Mouse (Mus musculus): ENCODE data around the gene Clpx. TPM values are rescaled to one million over a fixed set of nuclear protein-coding genes. Genes with fewer than 3 reads are reported as not detected.

Gene Clpx
- total RNA-seq, 1 experiment = 24.1 TPM

- Histone ChIP-seq H3K9me3 (ENCODE audit: control insufficient read depth, insufficient read depth, low read depth, low read length) (no peaks in the 10 kb centered on the region), H3K9ac (ENCODE audit: insufficient read depth, low read depth, low read length, poor library complexity, severe bottlenecking) (peak within 1 kb of the TSS; percentile 89), H3K4me3 (ENCODE audit: insufficient read depth in 1 of 2, low read depth in 1 of 2, low read length in 2 of 2, poor library complexity in 1 of 2, severe bottlenecking in 1 of 2) (peak within 1 kb of the TSS; percentile 92 to 94), H3K27ac (ENCODE audit: insufficient read depth, low read depth, low read length, poor library complexity, severe bottlenecking) (peak within 1 kb of the TSS; percentile 85), H3K36me3 (ENCODE audit: control insufficient read depth, insufficient read depth, low read length, poor library complexity, severe bottlenecking) (no peaks in the 10 kb centered on the region), H3K4me1 (ENCODE audit: control insufficient read depth in 2 of 2, insufficient read depth in 2 of 2, low read length in 2 of 2, poor library complexity in 1 of 2) (peaks cover 2 to 4% of the 10 kb centered on the region in 2 experiments; a peak in 1 of 4 replicates)
- peak; percentile 95 for DNase-seq (ENCODE audit: low read depth, low spot score)
- TF ChIP-seq HCFC1 (IDR thresholded peaks at IDR 0.05; ENCODE audit: borderline replicate concordance, insufficient read depth, low read length) = peak; percentile 80
- peak; percentile 25; the same call in 1 of the 2 replicates for TF ChIP-seq ZC3H11A (IDR thresholded peaks at IDR 0.05; ENCODE audit: borderline replicate concordance, low read depth, low read length)
- TF ChIP-seq MAFK (IDR thresholded peaks at IDR 0.05; ENCODE audit: insufficient read depth, low read depth, low read length) = no peak
- TF ChIP-seq ZNF384 (IDR thresholded peaks at IDR 0.05; ENCODE audit: low read depth, low read length) = no peak
- TF ChIP-seq CHD2 (IDR thresholded peaks at IDR 0.05; ENCODE audit: low read depth, low read length) = no peak
- in situ Hi-C loops (cut with MboI; ENCODE audit: low sequenced_read_pairs in 2 of 2, unreplicated experiment in 2 of 2) = no loop called here
Measured at GRCm38 (mm10) chr9:65345854-65346475, 51.9 kb downstream of the Clpx start, which contains the start of gene Pdcd7. TSS of gene Pdcd7 (plus strand) at chr9:65346104.

- in situ Hi-C loops (cut with MboI; ENCODE audit: low sequenced_read_pairs in 2 of 2, unreplicated experiment in 2 of 2) = no loop called here
Measured at GRCm38 (mm10) chr9:65346476-65347111, 52.5 kb downstream of the Clpx start.

GRCm38 (mm10) chr9:65347112-65347850 lies 53.2 kb downstream of the Clpx start:
- H3K27ac ChIP-seq (ENCODE audit: insufficient read depth, low read depth, low read length, poor library complexity, severe bottlenecking) = no peak overlapping the region
- H3K36me3 ChIP-seq (ENCODE audit: control insufficient read depth, insufficient read depth, low read length, poor library complexity, severe bottlenecking) = no peaks in the 10 kb centered on the region
- peaks cover 2 to 4% of the 10 kb centered on the region in 2 experiments; a peak in 1 of 4 replicates for H3K4me1 ChIP-seq (ENCODE audit: control insufficient read depth in 2 of 2, insufficient read depth in 2 of 2, low read length in 2 of 2, poor library complexity in 1 of 2)
- peak overlapping the region; percentile 92 to 94 for H3K4me3 ChIP-seq (ENCODE audit: insufficient read depth in 1 of 2, low read depth in 1 of 2, low read length in 2 of 2, poor library complexity in 1 of 2, severe bottlenecking in 1 of 2)
- in situ Hi-C loops (cut with MboI; ENCODE audit: low sequenced_read_pairs in 2 of 2, unreplicated experiment in 2 of 2) = no loop called here
- H3K9ac ChIP-seq (ENCODE audit: insufficient read depth, low read depth, low read length, poor library complexity, severe bottlenecking) = peak overlapping the region; percentile 89
- TF ChIP-seq ZNF384 (IDR thresholded peaks at IDR 0.05; ENCODE audit: low read depth, low read length) (no peak), CHD2 (IDR thresholded peaks at IDR 0.05; ENCODE audit: low read depth, low read length) (no peak), MAFK (IDR thresholded peaks at IDR 0.05; ENCODE audit: insufficient read depth, low read depth, low read length) (no peak), HCFC1 (IDR thresholded peaks at IDR 0.05; ENCODE audit: borderline replicate concordance, insufficient read depth, low read length) (no peak), ZC3H11A (IDR thresholded peaks at IDR 0.05; ENCODE audit: borderline replicate concordance, low read depth, low read length) (no peak)
- no peak for DNase-seq (ENCODE audit: low read depth, low spot score)
- no peaks in the 10 kb centered on the region for H3K9me3 ChIP-seq (ENCODE audit: control insufficient read depth, insufficient read depth, low read depth, low read length)

More at GRCm38 (mm10) chr9:65346476-65347111, 52.5 kb downstream of the Clpx start:
- Histone ChIP-seq H3K4me1 (ENCODE audit: control insufficient read depth in 2 of 2, insufficient read depth in 2 of 2, low read length in 2 of 2, poor library complexity in 1 of 2) (peaks cover 2 to 4% of the 10 kb centered on the region in 2 experiments; a peak in 1 of 4 replicates), H3K36me3 (ENCODE audit: control insufficient read depth, insufficient read depth, low read length, poor library complexity, severe bottlenecking) (no peaks in the 10 kb centered on the region), H3K27ac (ENCODE audit: insufficient read depth, low read depth, low read length, poor library complexity, severe bottlenecking) (peak overlapping the region; percentile 80), H3K9ac (ENCODE audit: insufficient read depth, low read depth, low read length, poor library complexity, severe bottlenecking) (peak overlapping the region; percentile 89), H3K9me3 (ENCODE audit: control insufficient read depth, insufficient read depth, low read depth, low read length) (no peaks in the 10 kb centered on the region), H3K4me3 (ENCODE audit: insufficient read depth in 1 of 2, low read depth in 1 of 2, low read length in 2 of 2, poor library complexity in 1 of 2, severe bottlenecking in 1 of 2) (peak overlapping the region; percentile 92 to 94)
- no peak for DNase-seq (ENCODE audit: low read depth, low spot score)
- no peak for TF ChIP-seq ZNF384 (IDR thresholded peaks at IDR 0.05; ENCODE audit: low read depth, low read length)

- Histone ChIP-seq H3K27ac (ENCODE audit: insufficient read depth, low read depth, low read length, poor library complexity, severe bottlenecking) (no peak overlapping the region), H3K4me3 (ENCODE audit: insufficient read depth in 1 of 2, low read depth in 1 of 2, low read length in 2 of 2, poor library complexity in 1 of 2, severe bottlenecking in 1 of 2) (no peak overlapping the region), H3K4me1 (ENCODE audit: control insufficient read depth in 2 of 2, insufficient read depth in 2 of 2, low read length in 2 of 2, poor library complexity in 1 of 2) (peaks cover 0 to 2% of the 10 kb centered on the region in 2 experiments; a peak in 1 of 4 replicates), H3K36me3 (ENCODE audit: control insufficient read depth, insufficient read depth, low read length, poor library complexity, severe bottlenecking) (peaks cover 9% of the 10 kb centered on the region; the same call in 1 of the 2 replicates), H3K9ac (ENCODE audit: insufficient read depth, low read depth, low read length, poor library complexity, severe bottlenecking) (no peak overlapping the region), H3K9me3 (ENCODE audit: control insufficient read depth, insufficient read depth, low read depth, low read length) (no peaks in the 10 kb centered on the region)
- in situ Hi-C loops (cut with MboI; ENCODE audit: low sequenced_read_pairs in 2 of 2, unreplicated experiment in 2 of 2) = no loop called here
- TF ChIP-seq HCFC1 (IDR thresholded peaks at IDR 0.05; ENCODE audit: borderline replicate concordance, insufficient read depth, low read length) (no peak), MAFK (IDR thresholded peaks at IDR 0.05; ENCODE audit: insufficient read depth, low read depth, low read length) (no peak), ZC3H11A (IDR thresholded peaks at IDR 0.05; ENCODE audit: borderline replicate concordance, low read depth, low read length) (no peak), ZNF384 (IDR thresholded peaks at IDR 0.05; ENCODE audit: low read depth, low read length) (no peak), CHD2 (IDR thresholded peaks at IDR 0.05; ENCODE audit: low read depth, low read length) (no peak)
- no peak for DNase-seq (ENCODE audit: low read depth, low spot score)
Measured at GRCm38 (mm10) chr9:65353251-65353650, 59.2 kb downstream of the Clpx start.

Data from ES-E14 (cell line).